Mouse (Mus musculus) liver, embryonic 13.5 days (tissue): ENCODE measurements around the gene Tbc1d1. TPM values are rescaled to one million over a fixed set of nuclear protein-coding genes. Genes with fewer than 3 reads are reported as not detected.

ENCODE experiments used
- ATAC-seq: fragments of 200-750 bp; cut with Nextera tagmentation; 2 replicates; pipeline ENCODE4 v1.8.0; 2017; ENCODE audit warnings: low read depth, mild to moderate bottlenecking, moderate number of reproducible peaks, moderate library complexity
- DNase-seq: peaks from one replicate; pipeline ENCODE4 v3.0.0; 2022
- H3K27ac ChIP-seq: fragments of 300-500 bp; sonication (generic); 2 replicates; pipeline ENCODE4 v1.5.1; 2015; ENCODE audit warnings: moderate library complexity, mild to moderate bottlenecking, inconsistent platforms
- H3K27me3 ChIP-seq: fragments of 300-500 bp; sonication (generic); 2 replicates; pipeline ENCODE4 v1.6.1; 2015; ENCODE audit warnings: mild to moderate bottlenecking, inconsistent platforms
- H3K36me3 ChIP-seq: fragments of 300-500 bp; sonication (generic); 2 replicates; pipeline ENCODE4 v1.6.1; 2015; ENCODE audit warnings: mild to moderate bottlenecking, inconsistent platforms
- H3K4me1 ChIP-seq: fragments of 300-500 bp; sonication (generic); replicated peaks from 2 replicates; pipeline ENCODE4 v1.6.1; 2015; ENCODE audit warnings: inconsistent platforms
- H3K4me2 ChIP-seq: fragments of 300-500 bp; sonication (generic); 2 replicates; pipeline ENCODE4 v1.6.1; 2015; ENCODE audit warnings: inconsistent platforms, mild to moderate bottlenecking, moderate library complexity
- H3K4me3 ChIP-seq: fragments of 300-500 bp; sonication (generic); replicated peaks from 2 replicates; pipeline ENCODE4 v1.5.1; 2015; ENCODE audit warnings: mild to moderate bottlenecking, inconsistent platforms
- H3K9ac ChIP-seq: fragments of 300-500 bp; sonication (generic); 2 replicates; pipeline ENCODE4 v1.6.1; 2015; ENCODE audit warnings: mild to moderate bottlenecking, inconsistent platforms
- H3K9me3 ChIP-seq: fragments of 300-500 bp; sonication (generic); replicated peaks from 2 replicates; pipeline ENCODE4 v1.6.1; 2016; ENCODE audit warnings: inconsistent platforms
- WGBS: fragments of 180-500 bp; shearing (Covaris S2); methylation state at CpG from one replicate; pipeline ENCODE4 v1.1.7; 2015; ENCODE audit not compliant: insufficient replicate concordance; 5-methylcytosine and 5-hydroxymethylcytosine counted together
- polyA plus RNA-seq: library from polyadenylated mRNA; unstranded; fragments of >200 nt; fragmentation: Nextera tagmentation; extraction: Ambion mirVana; gene quantifications from 2 replicates; pipeline ENCODE4 v1.2.1, GENCODE M21; 2015

Gene Tbc1d1
- polyA plus RNA-seq, 1 experiment from 2014 or later: 7.0 TPM

- H3K4me2 ChIP-seq: no peak overlapping the region
- no peaks in the 10 kb centered on the region for H3K27me3 ChIP-seq
- H3K4me3 ChIP-seq: no peak overlapping the region
- peaks cover 67% of the 10 kb centered on the region for H3K36me3 ChIP-seq
- ATAC-seq (no peak), DNase-seq (no peak)
- no peak overlapping the region for H3K27ac ChIP-seq
- WGBS: 77% methylated on average over 7 of the region's 7 CpGs
- 0 out of 2 replicates have a peak, but pooled peaks cover 2% of the 10 kb centered on the region for H3K4me1 ChIP-seq
- H3K9ac ChIP-seq: no peak overlapping the region
- no peaks in the 10 kb centered on the region for H3K9me3 ChIP-seq
Observed at GRCm38 (mm10) chr5:64281674-64282073, 125.6 kb downstream of the Tbc1d1 start.

GRCm38 (mm10) chr5:64282594-64282993, 126.5 kb downstream of the Tbc1d1 start:
- Histone ChIP-seq H3K9ac (no peak overlapping the region), H3K4me2 (no peak overlapping the region), H3K4me1 (0 out of 2 replicates have a peak, but pooled peaks cover 2% of the 10 kb centered on the region), H3K9me3 (no peaks in the 10 kb centered on the region), H3K4me3 (no peak overlapping the region), H3K27me3 (no peaks in the 10 kb centered on the region), H3K36me3 (peaks cover 58% of the 10 kb centered on the region), H3K27ac (no peak overlapping the region)
- no peak for ATAC-seq
- WGBS: 77% methylated on average over 4 of the region's 4 CpGs
- no peak for DNase-seq

- DNase-seq (no peak), ATAC-seq (no peak)
- Histone ChIP-seq H3K27ac (no peak overlapping the region), H3K4me3 (no peak overlapping the region), H3K27me3 (no peaks in the 10 kb centered on the region), H3K4me2 (no peak overlapping the region), H3K9me3 (no peaks in the 10 kb centered on the region), H3K36me3 (peaks cover 39% of the 10 kb centered on the region), H3K9ac (no peak overlapping the region), H3K4me1 (peaks cover 7% of the 10 kb centered on the region; the same call in 1 of the 2 replicates)
- 79% methylated on average over 4 of the region's 4 CpGs for WGBS
Observed at GRCm38 (mm10) chr5:64285289-64285688, 129.2 kb downstream of the Tbc1d1 start.

GRCm38 (mm10) chr5:64285851-64286250, 129.7 kb downstream of the Tbc1d1 start:
- no peak for DNase-seq
- no peak overlapping the region for H3K9ac ChIP-seq
- H3K4me3 ChIP-seq: no peak overlapping the region
- no peak overlapping the region for H3K27ac ChIP-seq
- H3K36me3 ChIP-seq: peaks cover 35% of the 10 kb centered on the region
- H3K4me2 ChIP-seq: no peak overlapping the region
- no peaks in the 10 kb centered on the region for H3K9me3 ChIP-seq
- no peak for ATAC-seq
- H3K27me3 ChIP-seq: no peaks in the 10 kb centered on the region
- H3K4me1 ChIP-seq: peaks cover 7% of the 10 kb centered on the region; the same call in 1 of the 2 replicates
- WGBS: 83% methylated on average over 13 of the region's 13 CpGs

GRCm38 (mm10) chr5:64287287-64287686, 131.2 kb downstream of the Tbc1d1 start:
- Histone ChIP-seq H3K9me3 (no peaks in the 10 kb centered on the region), H3K4me1 (peaks cover 7% of the 10 kb centered on the region; the same call in 1 of the 2 replicates), H3K36me3 (peaks cover 24% of the 10 kb centered on the region), H3K9ac (no peak overlapping the region), H3K27me3 (no peaks in the 10 kb centered on the region), H3K4me2 (no peak overlapping the region), H3K27ac (no peak overlapping the region), H3K4me3 (no peak overlapping the region)
- ATAC-seq (no peak), DNase-seq (no peak)
- 81% methylated on average over 8 of the region's 8 CpGs for WGBS

- H3K27ac ChIP-seq: no peak overlapping the region
Observed at GRCm38 (mm10) chr5:64288031-64288928, 132.2 kb downstream of the Tbc1d1 start.

GRCm38 (mm10) chr5:64289202-64290060, 133.3 kb downstream of the Tbc1d1 start:
- Histone ChIP-seq H3K36me3 (peaks cover 19% of the 10 kb centered on the region; the same call in 1 of the 2 replicates), H3K9ac (no peak overlapping the region), H3K4me2 (no peak overlapping the region), H3K4me3 (no peak overlapping the region), H3K9me3 (no peaks in the 10 kb centered on the region), H3K27me3 (no peaks in the 10 kb centered on the region), H3K27ac (no peak overlapping the region), H3K4me1 (peaks cover 5% of the 10 kb centered on the region; the same call in 1 of the 2 replicates)
- 56% methylated on average over 5 of the region's 5 CpGs for WGBS
- DNase-seq (no peak), ATAC-seq (0 out of 2 replicates have a peak, but pooled peaks have one; percentile 34)

More at GRCm38 (mm10) chr5:64288031-64288928, 132.2 kb downstream of the Tbc1d1 start:
- WGBS: 77% methylated on average over 14 of the region's 14 CpGs
- peaks cover 5% of the 10 kb centered on the region; the same call in 1 of the 2 replicates for H3K4me1 ChIP-seq
- ATAC-seq (no peak), DNase-seq (no peak)
- H3K36me3 ChIP-seq: peaks cover 18% of the 10 kb centered on the region; the same call in 1 of the 2 replicates
- no peak overlapping the region for H3K4me2 ChIP-seq
- H3K4me3 ChIP-seq: no peak overlapping the region
- no peak overlapping the region for H3K9ac ChIP-seq
- H3K9me3 ChIP-seq: no peaks in the 10 kb centered on the region
- no peaks in the 10 kb centered on the region for H3K27me3 ChIP-seq

- Histone ChIP-seq H3K4me2 (no peak overlapping the region), H3K27me3 (no peaks in the 10 kb centered on the region), H3K4me3 (no peak overlapping the region), H3K9me3 (no peaks in the 10 kb centered on the region), H3K9ac (no peak overlapping the region), H3K27ac (no peak overlapping the region), H3K4me1 (peaks cover 5% of the 10 kb centered on the region; the same call in 1 of the 2 replicates), H3K36me3 (peaks cover 19% of the 10 kb centered on the region; the same call in 1 of the 2 replicates)
- no peak for ATAC-seq
- WGBS: 36% methylated on average over 4 of the region's 4 CpGs
- no peak for DNase-seq
Observed at GRCm38 (mm10) chr5:64290061-64290345, 133.9 kb downstream of the Tbc1d1 start.

- ATAC-seq: no peak
- Histone ChIP-seq H3K27me3 (no peaks in the 10 kb centered on the region), H3K9me3 (no peaks in the 10 kb centered on the region), H3K9ac (no peak overlapping the region), H3K4me3 (no peak overlapping the region), H3K4me2 (no peak overlapping the region), H3K36me3 (0 out of 2 replicates have a peak, but pooled peaks cover 9% of the 10 kb centered on the region), H3K27ac (no peak overlapping the region), H3K4me1 (peaks cover 10% of the 10 kb centered on the region)
- DNase-seq: no peak
- 80% methylated on average over 5 of the region's 5 CpGs for WGBS
Observed at GRCm38 (mm10) chr5:64291657-64292056, 135.6 kb downstream of the Tbc1d1 start.

- Histone ChIP-seq H3K9me3 (no peaks in the 10 kb centered on the region), H3K27ac (no peak overlapping the region), H3K4me1 (peaks cover 33% of the 10 kb centered on the region), H3K4me2 (no peak overlapping the region), H3K9ac (no peak overlapping the region), H3K27me3 (no peaks in the 10 kb centered on the region), H3K36me3 (0 out of 2 replicates have a peak, but pooled peaks cover 11% of the 10 kb centered on the region), H3K4me3 (no peak overlapping the region)
- no peak for ATAC-seq
- no peak for DNase-seq
Observed at GRCm38 (mm10) chr5:64295621-64296020, 139.5 kb downstream of the Tbc1d1 start.

- Histone ChIP-seq H3K4me3 (no peak overlapping the region), H3K4me2 (no peak overlapping the region), H3K36me3 (0 out of 2 replicates have a peak, but pooled peaks cover 11% of the 10 kb centered on the region), H3K27me3 (no peaks in the 10 kb centered on the region), H3K4me1 (peaks cover 33% of the 10 kb centered on the region), H3K9ac (no peak overlapping the region), H3K27ac (peak overlapping the region; percentile 48), H3K9me3 (no peaks in the 10 kb centered on the region)
- no peak for DNase-seq
- 76% methylated on average over 7 of the region's 7 CpGs for WGBS
- no peak for ATAC-seq
Observed at GRCm38 (mm10) chr5:64296328-64296727, 140.2 kb downstream of the Tbc1d1 start.
